Mouse (Mus musculus): ENCODE data around the gene Nlrp2. TPM values are rescaled to one million over a fixed set of nuclear protein-coding genes. Genes with fewer than 3 reads are reported as not detected.

Gene Nlrp2
- not detected in 2 replicates for polyA plus RNA-seq (2015; fragmentation: Nextera tagmentation; extraction: Ambion mirVana)

DNA sequence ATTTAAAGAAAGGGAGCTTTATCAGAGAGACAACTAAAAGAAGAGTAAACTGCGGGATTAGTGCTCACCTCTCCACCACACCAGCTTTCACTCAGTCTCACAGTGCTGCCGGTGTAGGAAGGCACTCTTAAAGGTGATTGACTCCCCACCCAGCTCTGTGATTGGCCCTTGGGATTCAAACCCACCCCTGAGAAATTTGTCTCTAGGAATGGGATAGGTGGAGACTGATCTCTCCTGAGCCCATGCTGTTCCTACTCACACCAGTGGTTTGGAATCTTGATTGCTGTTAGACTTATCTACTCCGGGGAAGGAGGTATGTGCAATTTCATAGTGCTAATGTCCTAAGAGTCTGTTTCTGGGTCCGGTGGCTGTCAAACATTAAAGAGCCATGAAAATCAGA is at the start of gene Nlrp2:
Nlrp2 (minus strand) TSS at position 101 of the 400 bp plus-strand sequence.

DNA sequence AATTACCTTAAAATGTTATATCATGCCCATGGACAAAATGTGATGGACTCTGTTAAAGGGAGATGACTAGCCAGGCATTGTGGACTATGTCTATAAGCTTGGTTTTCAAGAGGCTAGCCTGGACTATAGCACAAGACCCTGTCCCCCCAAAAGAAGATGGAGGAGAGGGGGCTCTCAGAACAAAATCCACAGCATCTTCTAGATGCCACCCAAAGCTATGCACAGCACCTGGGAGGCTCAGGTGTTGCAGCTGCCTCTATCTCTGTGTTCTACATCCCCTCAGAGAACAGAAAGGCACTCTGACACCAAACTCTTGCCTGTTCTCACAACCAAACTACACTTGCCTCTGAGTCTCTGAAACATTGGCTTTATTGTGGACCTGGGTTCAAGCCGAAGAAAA is 598 bp downstream of the Nlrp2 start, which contains the start of gene Gm5065:
Gm5065 (plus strand) TSS at position 301 of the 400 bp plus-strand sequence.

Other genes starting within 250 kb of the Nlrp2 start
- gene Rfpl4, start 234.1 kb downstream of the Nlrp2 start, polyA plus RNA-seq (2015; fragmentation: Nextera tagmentation; extraction: Ambion mirVana) = not detected in 2 replicates
- gene Rasl2-9, start 225.1 kb downstream of the Nlrp2 start, polyA plus RNA-seq (2015; fragmentation: Nextera tagmentation; extraction: Ambion mirVana) = 0.53 and 0.63 TPM in 2 replicates
- gene Vmn1r55, start 201.4 kb downstream of the Nlrp2 start, polyA plus RNA-seq (2015; fragmentation: Nextera tagmentation; extraction: Ambion mirVana) = not detected in 2 replicates
- not detected in 2 replicates for gene Vmn1r56, start 154.3 kb downstream of the Nlrp2 start, polyA plus RNA-seq (2015; fragmentation: Nextera tagmentation; extraction: Ambion mirVana)
- gene Vmn1r57, start 132.5 kb downstream of the Nlrp2 start, polyA plus RNA-seq (2015; fragmentation: Nextera tagmentation; extraction: Ambion mirVana) = not detected in 2 replicates
- not detected in 2 replicates for gene Gm5065, start 498 bp downstream of the Nlrp2 start, polyA plus RNA-seq (2015; fragmentation: Nextera tagmentation; extraction: Ambion mirVana)
- gene Vmn1r58, start 62.4 kb upstream of the Nlrp2 start, polyA plus RNA-seq (2015; fragmentation: Nextera tagmentation; extraction: Ambion mirVana) = not detected in 2 replicates
- not detected in 2 replicates for gene Vmn1r59, start 105.7 kb upstream of the Nlrp2 start, polyA plus RNA-seq (2015; fragmentation: Nextera tagmentation; extraction: Ambion mirVana)
- gene Vmn2r28, start 142.9 kb upstream of the Nlrp2 start, polyA plus RNA-seq (2015; fragmentation: Nextera tagmentation; extraction: Ambion mirVana) = not detected in 2 replicates
- not detected in 2 replicates for gene Vmn1r60, start 196.3 kb upstream of the Nlrp2 start, polyA plus RNA-seq (2015; fragmentation: Nextera tagmentation; extraction: Ambion mirVana)